Mouse (Mus musculus) embryonic facial prominence, embryonic 15.5 days (tissue): ENCODE measurements around the gene Arhgap44. TPM values are rescaled to one million over a fixed set of nuclear protein-coding genes. Genes with fewer than 3 reads are reported as not detected.

Experiments used
- ATAC-seq: fragments of 200-750 bp; cut with Nextera tagmentation; 2 replicates; pipeline ENCODE4 v1.8.0; 2017; ENCODE audit warnings: low read depth, moderate TSS enrichment; ENCODE audit not compliant: insufficient number of reproducible peaks, low FRiP score, low TSS enrichment
- H3K27ac ChIP-seq: fragments of 300-500 bp; sonication (generic); replicated peaks from 2 replicates; pipeline ENCODE4 v1.5.1; 2015; ENCODE audit warnings: mild to moderate bottlenecking, inconsistent platforms
- H3K27me3 ChIP-seq: fragments of 300-500 bp; sonication (generic); 2 replicates; pipeline ENCODE4 v1.6.1; 2015; ENCODE audit warnings: inconsistent platforms
- H3K36me3 ChIP-seq: fragments of 300-500 bp; sonication (generic); 2 replicates; pipeline ENCODE4 v1.6.1; 2015; ENCODE audit warnings: mild to moderate bottlenecking, inconsistent platforms
- H3K4me1 ChIP-seq: fragments of 300-500 bp; sonication (generic); 2 replicates; pipeline ENCODE4 v1.6.1; 2015; ENCODE audit warnings: inconsistent platforms
- H3K4me2 ChIP-seq: fragments of 300-500 bp; sonication (generic); replicated peaks from 2 replicates; pipeline ENCODE4 v1.6.1; 2015; ENCODE audit warnings: mild to moderate bottlenecking, inconsistent platforms
- H3K4me3 ChIP-seq: fragments of 300-500 bp; sonication (generic); replicated peaks from 2 replicates; pipeline ENCODE4 v1.5.1; 2015; ENCODE audit warnings: mild to moderate bottlenecking, inconsistent platforms
- H3K9ac ChIP-seq: fragments of 300-500 bp; sonication (generic); 2 replicates; pipeline ENCODE4 v1.6.1; 2015; ENCODE audit warnings: inconsistent platforms
- H3K9me3 ChIP-seq: fragments of 300-500 bp; sonication (generic); replicated peaks from 2 replicates; pipeline ENCODE4 v1.6.1; 2016; ENCODE audit warnings: inconsistent platforms
- WGBS: fragments of 180-500 bp; shearing (Covaris S2); methylation state at CpG from one replicate; pipeline ENCODE4 v1.1.7; 2015; 5-methylcytosine and 5-hydroxymethylcytosine counted together
- polyA plus RNA-seq: library from polyadenylated mRNA; unstranded; fragments of >200 nt; fragmentation: Nextera tagmentation; extraction: Ambion mirVana; gene quantifications from 2 replicates; pipeline ENCODE4 v1.2.1, GENCODE M21; 2015

Arhgap44 gene
- polyA plus RNA-seq, 1 experiment from 2014 or later, result 6.8 TPM

- no peak overlapping the region for H3K4me2 ChIP-seq
- no peak for ATAC-seq
Observed at GRCm38 (mm10) chr11:65080274-65080673, 82.5 kb downstream of the Arhgap44 start.

DNA sequence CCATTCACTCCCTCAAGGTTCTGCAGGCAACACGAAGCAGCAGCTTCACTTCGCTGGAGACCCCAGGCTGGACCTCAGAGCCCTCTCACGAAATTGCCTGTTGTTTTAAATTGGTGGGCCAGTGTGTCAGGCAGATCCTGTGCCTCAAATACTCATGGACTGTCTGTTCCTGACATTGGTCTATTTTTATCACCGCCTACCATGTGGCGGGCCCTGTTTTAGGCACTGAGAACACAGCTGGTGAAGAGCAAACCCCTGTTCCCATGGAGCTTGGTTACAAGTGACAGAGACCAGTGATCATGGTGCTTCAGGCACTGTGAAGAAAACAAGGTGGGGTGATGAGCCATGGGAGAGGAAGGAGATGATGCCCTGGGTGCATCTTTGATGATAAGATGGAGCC lies 93.2 kb downstream of the Arhgap44 start:
- Histone ChIP-seq H3K9ac (no peak overlapping the region), H3K36me3 (no peaks in the 10 kb centered on the region), H3K4me3 (no peak overlapping the region), H3K27ac (no peak overlapping the region), H3K27me3 (no peaks in the 10 kb centered on the region), H3K9me3 (no peaks in the 10 kb centered on the region), H3K4me1 (no peaks in the 10 kb centered on the region), H3K4me2 (no peak overlapping the region)
- ATAC-seq, result no peak
- WGBS, result 85% methylated on average over 5 of the region's 5 CpGs

More at GRCm38 (mm10) chr11:65080274-65080673, 82.5 kb downstream of the Arhgap44 start:
- H3K36me3 ChIP-seq, result no peaks in the 10 kb centered on the region
- no peaks in the 10 kb centered on the region for H3K27me3 ChIP-seq
- no peak overlapping the region for H3K9ac ChIP-seq
- H3K9me3 ChIP-seq, result no peaks in the 10 kb centered on the region
- 81% methylated on average over 3 of the region's 3 CpGs for whole genome bisulfite sequencing
- H3K27ac ChIP-seq, result no peak overlapping the region
- H3K4me1 ChIP-seq, result no peaks in the 10 kb centered on the region
- no peak overlapping the region for H3K4me3 ChIP-seq

DNA sequence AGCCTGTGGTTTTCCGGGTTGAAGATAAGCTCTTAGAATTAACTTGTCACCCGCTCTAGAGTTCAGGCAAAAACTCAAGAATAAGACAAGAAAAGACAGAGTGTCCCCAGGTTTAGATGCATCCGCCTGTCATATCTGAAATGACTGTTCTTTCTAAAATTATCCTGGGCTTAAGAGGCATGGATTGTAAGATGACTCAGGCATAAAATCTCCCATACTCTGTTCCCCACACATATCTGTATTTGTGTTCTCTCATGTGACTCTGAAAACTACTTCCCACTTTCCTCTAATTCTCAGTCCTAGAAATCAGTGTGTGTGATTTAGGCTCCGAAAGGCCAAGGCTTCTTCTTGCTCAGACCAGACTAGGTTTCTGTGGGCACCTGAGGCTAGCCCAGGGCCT lies 93.7 kb downstream of the Arhgap44 start:
- H3K4me2 ChIP-seq, result no peak overlapping the region
- H3K36me3 ChIP-seq, result no peaks in the 10 kb centered on the region
- no peak overlapping the region for H3K4me3 ChIP-seq
- 79% methylated on average over 4 of the region's 4 CpGs for WGBS
- no peak overlapping the region for H3K9ac ChIP-seq
- no peaks in the 10 kb centered on the region for H3K9me3 ChIP-seq
- no peaks in the 10 kb centered on the region for H3K27me3 ChIP-seq
- no peak overlapping the region for H3K27ac ChIP-seq
- H3K4me1 ChIP-seq, result no peaks in the 10 kb centered on the region
- ATAC-seq, result no peak

DNA sequence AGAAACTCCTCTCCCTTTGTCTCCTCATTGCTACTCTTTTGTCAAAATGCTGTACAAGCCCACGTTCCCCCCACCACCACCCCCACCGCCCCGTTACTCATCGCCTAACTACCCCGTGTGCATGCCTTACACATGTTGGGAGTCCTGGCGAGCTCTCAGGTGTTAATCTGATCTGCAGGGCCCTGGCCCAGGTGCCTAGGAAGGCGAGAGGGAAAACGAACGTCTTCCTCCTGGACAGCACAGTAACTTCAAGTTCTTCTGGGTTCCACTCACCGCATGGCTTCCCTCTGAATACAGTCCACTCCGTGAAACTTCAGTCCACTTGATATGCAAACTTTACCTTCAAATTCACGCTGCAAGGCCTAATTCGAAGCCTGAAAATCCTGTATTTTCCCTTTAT lies 97.6 kb downstream of the Arhgap44 start:
- no peak overlapping the region for H3K9ac ChIP-seq
- no peaks in the 10 kb centered on the region for H3K9me3 ChIP-seq
- H3K4me2 ChIP-seq, result no peak overlapping the region
- no peaks in the 10 kb centered on the region for H3K36me3 ChIP-seq
- no peaks in the 10 kb centered on the region for H3K27me3 ChIP-seq
- 83% methylated on average over 13 of the region's 13 CpGs for WGBS
- no peak overlapping the region for H3K27ac ChIP-seq
- ATAC-seq, result no peak
- H3K4me1 ChIP-seq, result no peaks in the 10 kb centered on the region
- H3K4me3 ChIP-seq, result no peak overlapping the region

- Histone ChIP-seq H3K4me3 (no peak overlapping the region), H3K4me2 (no peak overlapping the region), H3K4me1 (no peaks in the 10 kb centered on the region), H3K27ac (no peak overlapping the region), H3K36me3 (no peaks in the 10 kb centered on the region), H3K9ac (no peak overlapping the region), H3K27me3 (no peaks in the 10 kb centered on the region), H3K9me3 (no peaks in the 10 kb centered on the region)
- no peak for ATAC-seq
- 57% methylated on average over 3 of the region's 3 CpGs for WGBS
Observed at GRCm38 (mm10) chr11:65061437-65061836, 101.3 kb downstream of the Arhgap44 start.

DNA sequence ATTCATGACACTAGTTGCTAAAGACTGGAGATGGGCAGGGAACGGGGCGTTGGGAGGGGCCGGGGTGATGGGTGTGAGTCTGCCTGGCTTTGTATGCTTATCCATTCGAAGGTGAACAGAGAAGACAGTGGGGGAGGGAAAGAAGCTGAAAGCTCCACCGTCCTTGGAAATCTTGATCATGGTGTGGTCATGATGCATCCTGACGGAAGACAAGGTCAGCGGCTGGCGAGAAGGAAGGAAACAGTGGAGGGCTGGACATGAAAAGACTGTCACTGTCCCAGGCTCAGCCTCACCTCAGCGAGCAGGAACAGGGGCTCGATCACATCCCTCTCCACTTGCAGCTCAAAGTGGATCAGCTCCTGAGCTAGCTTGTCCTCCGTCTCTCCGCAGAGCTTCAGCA lies 103.2 kb downstream of the Arhgap44 start:
- Histone ChIP-seq H3K27ac (no peak overlapping the region), H3K27me3 (no peaks in the 10 kb centered on the region), H3K36me3 (no peaks in the 10 kb centered on the region), H3K4me2 (no peak overlapping the region), H3K4me3 (no peak overlapping the region), H3K4me1 (no peaks in the 10 kb centered on the region), H3K9ac (no peak overlapping the region), H3K9me3 (no peaks in the 10 kb centered on the region)
- 86% methylated on average over 12 of the region's 12 CpGs for WGBS
- no peak for ATAC-seq

DNA sequence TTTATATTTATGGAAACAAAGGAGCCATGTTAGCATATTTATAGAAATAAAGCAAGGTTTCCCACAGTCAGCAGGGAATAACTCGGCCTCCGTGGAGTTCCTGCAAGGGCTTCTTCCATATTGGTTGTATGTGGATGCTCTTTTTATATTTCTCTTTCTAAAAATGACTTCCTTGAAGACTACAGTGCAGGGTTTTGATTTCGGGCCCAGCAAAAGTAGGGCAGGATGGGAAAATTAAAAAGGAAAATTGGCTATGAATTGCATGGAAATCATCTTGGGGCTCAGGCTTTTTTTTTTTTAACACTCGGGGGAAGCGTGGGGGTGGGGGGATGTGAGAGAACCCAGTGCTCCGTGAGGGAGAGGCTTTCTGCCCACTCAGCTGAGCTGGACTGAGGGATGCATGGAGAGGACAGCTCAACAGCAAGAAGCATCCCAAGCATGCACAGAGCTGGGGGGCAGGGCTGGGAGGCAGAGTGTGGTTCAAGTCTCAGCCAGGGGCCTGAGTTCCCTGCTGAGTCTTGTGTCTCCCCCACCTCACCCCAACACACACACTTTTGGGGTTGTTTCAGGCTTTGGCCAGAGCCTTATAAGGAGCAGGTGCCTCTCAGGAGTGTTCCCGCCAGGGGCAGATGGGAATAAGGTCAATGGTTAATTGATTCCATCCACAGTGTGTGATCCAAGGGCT lies 104.4 kb downstream of the Arhgap44 start:
- Histone ChIP-seq H3K27me3 (no peaks in the 10 kb centered on the region), H3K4me2 (no peak overlapping the region), H3K9ac (no peak overlapping the region), H3K9me3 (no peaks in the 10 kb centered on the region), H3K36me3 (no peaks in the 10 kb centered on the region), H3K4me1 (no peaks in the 10 kb centered on the region), H3K27ac (no peak overlapping the region), H3K4me3 (no peak overlapping the region)
- no peak for ATAC-seq
- WGBS, result 58% methylated on average over 7 of the region's 7 CpGs

DNA sequence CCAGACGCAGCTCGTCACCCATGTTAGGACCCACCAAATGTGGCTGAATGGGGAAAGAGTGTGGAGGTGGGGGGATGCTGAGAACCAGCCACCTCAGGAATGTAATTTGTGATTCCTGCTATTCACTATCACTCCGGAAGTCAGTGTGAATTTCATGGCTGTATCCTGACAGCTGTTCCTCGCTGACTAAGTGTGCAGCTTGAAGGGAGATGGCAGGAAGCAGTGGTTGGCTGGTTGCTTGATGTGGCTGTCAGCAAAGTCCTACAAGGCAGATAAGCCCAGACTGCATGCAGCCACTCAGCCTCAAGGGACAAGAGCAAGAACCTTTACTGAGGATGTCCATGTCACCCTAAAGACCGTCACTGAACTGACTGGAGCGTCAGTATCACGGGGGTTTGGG lies 107.2 kb downstream of the Arhgap44 start:
- ATAC-seq, result no peak
- H3K4me2 ChIP-seq, result no peak overlapping the region
- H3K9me3 ChIP-seq, result no peaks in the 10 kb centered on the region
- WGBS, result 67% methylated on average over 7 of the region's 7 CpGs
- H3K9ac ChIP-seq, result no peak overlapping the region
- H3K4me1 ChIP-seq, result no peaks in the 10 kb centered on the region
- no peaks in the 10 kb centered on the region for H3K36me3 ChIP-seq
- H3K4me3 ChIP-seq, result no peak overlapping the region
- no peak overlapping the region for H3K27ac ChIP-seq
- H3K27me3 ChIP-seq, result no peaks in the 10 kb centered on the region

GRCm38 (mm10) chr11:65054216-65054615 lies 108.5 kb downstream of the Arhgap44 start:
- H3K27ac ChIP-seq, result no peak overlapping the region
- no peak overlapping the region for H3K4me2 ChIP-seq
- no peak for ATAC-seq
- WGBS, result 76% methylated on average over 5 of the region's 5 CpGs
- H3K4me3 ChIP-seq, result no peak overlapping the region
- no peaks in the 10 kb centered on the region for H3K9me3 ChIP-seq
- peaks cover 7% of the 10 kb centered on the region; the same call in 1 of the 2 replicates for H3K4me1 ChIP-seq
- no peaks in the 10 kb centered on the region for H3K36me3 ChIP-seq
- H3K27me3 ChIP-seq, result no peaks in the 10 kb centered on the region
- no peak overlapping the region for H3K9ac ChIP-seq

GRCm38 (mm10) chr11:65050819-65051218 lies 111.9 kb downstream of the Arhgap44 start:
- no peak overlapping the region for H3K4me2 ChIP-seq
- no peaks in the 10 kb centered on the region for H3K27me3 ChIP-seq
- H3K9ac ChIP-seq, result no peak overlapping the region
- no peak overlapping the region for H3K4me3 ChIP-seq
- no peak overlapping the region for H3K27ac ChIP-seq
- H3K36me3 ChIP-seq, result no peaks in the 10 kb centered on the region
- 74% methylated on average over 5 of the region's 5 CpGs for WGBS
- no peaks in the 10 kb centered on the region for H3K9me3 ChIP-seq
- peaks cover 13% of the 10 kb centered on the region; the same call in 1 of the 2 replicates for H3K4me1 ChIP-seq
- no peak for ATAC-seq

DNA sequence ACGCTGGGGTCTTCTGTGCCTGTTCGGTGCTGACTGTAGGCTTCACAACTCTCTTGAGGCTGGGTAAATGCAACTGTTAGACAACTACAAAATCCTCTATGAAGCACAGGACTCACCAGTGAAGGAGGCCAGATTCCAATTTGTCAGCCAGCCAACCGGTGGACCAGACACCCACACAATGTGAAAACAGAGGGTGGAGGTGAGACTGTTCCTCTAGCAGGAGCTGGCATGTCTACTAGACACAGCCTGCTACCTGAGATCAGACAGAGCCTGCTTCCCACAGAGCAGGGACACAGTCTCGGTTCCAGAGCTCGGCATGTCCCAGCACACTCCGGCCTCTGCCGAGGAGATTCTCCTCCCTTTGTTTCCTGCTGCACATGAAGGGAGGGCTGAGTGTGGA lies 113.7 kb downstream of the Arhgap44 start:
- Histone ChIP-seq H3K27me3 (no peaks in the 10 kb centered on the region), H3K36me3 (no peaks in the 10 kb centered on the region), H3K4me2 (no peak overlapping the region), H3K9ac (no peak overlapping the region), H3K4me1 (peaks cover 13% of the 10 kb centered on the region; the same call in 1 of the 2 replicates), H3K27ac (peak overlapping the region; percentile 65; the same call in 1 of the 2 replicates), H3K9me3 (no peaks in the 10 kb centered on the region), H3K4me3 (no peak overlapping the region)
- ATAC-seq, result no peak
- WGBS, result 52% methylated on average over 7 of the region's 7 CpGs

- Histone ChIP-seq H3K4me1 (peaks cover 9% of the 10 kb centered on the region; the same call in 1 of the 2 replicates), H3K4me2 (no peak overlapping the region), H3K4me3 (no peak overlapping the region), H3K9me3 (no peaks in the 10 kb centered on the region), H3K27ac (no peak overlapping the region), H3K36me3 (no peaks in the 10 kb centered on the region), H3K9ac (no peak overlapping the region), H3K27me3 (no peaks in the 10 kb centered on the region)
- ATAC-seq, result no peak
- 80% methylated on average over 6 of the region's 6 CpGs for WGBS
Observed at GRCm38 (mm10) chr11:65040556-65040955, 122.2 kb downstream of the Arhgap44 start.
